In genomic region chr8:119992249-119992648, GRCm38 (mm10) we compare ENCODE assay signal across 8 mouse cellular contexts. TPM values are rescaled to one million over a fixed set of nuclear protein-coding genes. Genes with fewer than 3 reads are reported as not detected.
DNase-seq lines count a peak whose midpoint lies in the region; ATAC-seq lines count a peak whose summit lies in the region.

Crispld2 (plus strand) TSS chr8:119992438.

- peak; percentile 82 for DNase-seq in adrenal gland, postnatal 10 days
- peak; percentile 94 for DNase-seq in embryonic facial prominence, embryonic 10.5 days (ENCODE audit: low spot score)
- DNase-seq in gonadal fat pad, adult 2 months (ENCODE audit: low read depth): no peak
- DNase-seq in left cerebral cortex, postnatal 14 days (ENCODE audit: low spot score in 2 of 2): peak; percentile 49 to 68
- DNase-seq in right cerebral cortex, postnatal 25 days: peak; percentile 56
- no peak for DNase-seq in MN1 (ENCODE audit: low spot score)

- H3K27ac ChIP-seq in embryonic facial prominence, embryonic 10.5 days (replicated peaks): peak within 1 kb of the TSS; percentile 2; the same call in 1 of the 2 replicates
- H3K27ac ChIP-seq in intestine, embryonic 15.5 days: 0 out of 2 replicates have a peak within 1 kb of the TSS, but pooled peaks have one; percentile 13

- intact Hi-C loops in left cerebral cortex, postnatal 14 days (cut with DNase I): loop anchor here (5.0 kb wide), 1 partner anchor 80 kb away; no protein-coding TSS in a partner anchor

- peak within 1 kb of the TSS; percentile 26 for H3K9ac ChIP-seq in intestine, embryonic 15.5 days

- no peaks in the 10 kb centered on the region for H3K9me3 ChIP-seq in embryonic facial prominence, embryonic 10.5 days
- H3K9me3 ChIP-seq in intestine, embryonic 15.5 days: no peaks in the 10 kb centered on the region

- WGBS in embryonic facial prominence, embryonic 10.5 days: under 1% methylated on average over 25 of the region's 25 CpGs
- under 1% methylated on average over 25 of the region's 25 CpGs for WGBS in intestine, embryonic 15.5 days

- H3K4me1 ChIP-seq in embryonic facial prominence, embryonic 10.5 days: peaks cover 53% of the 10 kb centered on the region
- H3K4me1 ChIP-seq in intestine, embryonic 15.5 days (replicated peaks): peaks cover 15% of the 10 kb centered on the region

- no peaks in the 10 kb centered on the region for H3K36me3 ChIP-seq in embryonic facial prominence, embryonic 10.5 days (replicated peaks)
- H3K36me3 ChIP-seq in intestine, embryonic 15.5 days: no peaks in the 10 kb centered on the region

- peak within 1 kb of the TSS; percentile 56 for H3K4me3 ChIP-seq in embryonic facial prominence, embryonic 10.5 days
- H3K4me3 ChIP-seq in intestine, embryonic 15.5 days (replicated peaks): peak within 1 kb of the TSS; percentile 42

- peak; percentile 91 for ATAC-seq in intestine, embryonic 15.5 days
- ATAC-seq in megakaryocyte progenitor cell, adult 5-6 weeks (replicated peaks; ENCODE audit: poor library complexity): peak; percentile 97

- H3K4me2 ChIP-seq in intestine, embryonic 15.5 days (replicated peaks): peak within 1 kb of the TSS; percentile 63

- peaks cover 43% of the 10 kb centered on the region for H3K27me3 ChIP-seq in embryonic facial prominence, embryonic 10.5 days (replicated peaks; ENCODE audit: low read depth, poor library complexity, severe bottlenecking)
- H3K27me3 ChIP-seq in intestine, embryonic 15.5 days (replicated peaks): peaks cover 24% of the 10 kb centered on the region

RNA-seq across cellular contexts. Expression of gene Crispld2, which starts in this region (rescaled TPM):
- 1 to 10 TPM; 5.9 to 7.7 TPM for total RNA-seq in adrenal gland, postnatal 10 days (2021)
- polyA plus RNA-seq in embryonic facial prominence, embryonic 10.5 days (2016; fragmentation: Nextera tagmentation; extraction: Ambion mirVana): 6.1 and 6.5 TPM in 2 replicates
- 36.5 and 48.8 TPM in 2 replicates for polyA plus RNA-seq in gonadal fat pad, adult 2 months (2012; rRNA removed)
- polyA plus RNA-seq in intestine, embryonic 15.5 days (2015; fragmentation: Nextera tagmentation; extraction: Ambion mirVana): 23.9 and 24.9 TPM in 2 replicates
- total RNA-seq in left cerebral cortex, postnatal 14 days (2021): 1 to 10 TPM; 1.8 to 2.3 TPM
- total RNA-seq in megakaryocyte progenitor cell, adult 5-6 weeks (2015): 0.49 and 0.54 TPM in 2 replicates
- 0.51 and 0.92 TPM in 2 replicates for total RNA-seq in megakaryocyte progenitor cell, adult 5-6 weeks (2017)

Comparison
In these comparisons a context has a peak if more than half of its experiments do, and no peak if none do; other contexts are left out.
1. Peak in ATAC-seq in megakaryocyte progenitor cell, adult 5-6 weeks; RNA of the gene not detected or under 1 TPM.
2. DNase-seq: peak in adrenal gland, postnatal 10 days (single experiment), embryonic facial prominence, embryonic 10.5 days (single experiment), left cerebral cortex, postnatal 14 days (2 of 2) and right cerebral cortex, postnatal 25 days (single experiment); none in gonadal fat pad, adult 2 months (single experiment) and MN1 (single experiment).